Mouse (Mus musculus) limb, embryonic 11.5 days (tissue): ENCODE data around the gene Adgrg2. TPM values are rescaled to one million over a fixed set of nuclear protein-coding genes. Genes with fewer than 3 reads are reported as not detected.
A peak's percentile ranks its signal among the peaks of the same experiment; 100 is the strongest.

ENCODE experiments used
- ATAC-seq: fragments of 200-750 bp; cut with Nextera tagmentation; 2 replicates; pipeline ENCODE4 v1.8.0; 2017; ENCODE audit warnings: low read depth; ENCODE audit not compliant: insufficient number of reproducible peaks, low FRiP score, low TSS enrichment
- DNase-seq: peaks from one replicate; pipeline ENCODE4 v3.0.0-alpha.2; 2015; ENCODE audit warnings: low spot score
- H3K27ac ChIP-seq: fragments of 300-500 bp; sonication (generic); replicated peaks from 2 replicates; pipeline ENCODE4 v1.5.1; 2014; ENCODE audit warnings: low read depth, mild to moderate bottlenecking, low read length
- H3K27me3 ChIP-seq: fragments of 300-500 bp; sonication (generic); 2 replicates; pipeline ENCODE4 v1.6.1; 2014; ENCODE audit warnings: mild to moderate bottlenecking, low read length, mixed read lengths; ENCODE audit not compliant: control insufficient read depth, insufficient read depth
- H3K36me3 ChIP-seq: fragments of 300-500 bp; sonication (generic); 2 replicates; pipeline ENCODE4 v1.6.1; 2014; ENCODE audit warnings: mild to moderate bottlenecking, low read length, moderate library complexity, mixed read lengths; ENCODE audit not compliant: control insufficient read depth, insufficient read depth
- H3K4me1 ChIP-seq: fragments of 300-500 bp; sonication (generic); 2 replicates; pipeline ENCODE4 v1.6.1; 2014; ENCODE audit warnings: low read length, mixed read lengths; ENCODE audit not compliant: control insufficient read depth, insufficient read depth
- H3K4me2 ChIP-seq: fragments of 300-500 bp; sonication (generic); 2 replicates; pipeline ENCODE4 v1.6.1; 2014; ENCODE audit warnings: low read depth, mild to moderate bottlenecking, moderate library complexity; ENCODE audit not compliant: severe bottlenecking
- H3K4me3 ChIP-seq: fragments of 300-500 bp; sonication (generic); 2 replicates; pipeline ENCODE4 v1.5.1; 2014; ENCODE audit warnings: low read depth, low read length
- H3K9ac ChIP-seq: fragments of 300-500 bp; sonication (generic); 2 replicates; pipeline ENCODE4 v1.6.1; 2014; ENCODE audit warnings: mild to moderate bottlenecking, low read length
- H3K9me3 ChIP-seq: fragments of 300-500 bp; sonication (generic); 2 replicates; pipeline ENCODE4 v1.6.1; 2016; ENCODE audit warnings: low read length; ENCODE audit not compliant: control insufficient read depth
- WGBS: fragments of 180-500 bp; shearing (Covaris S2); extraction: QIAGEN DNeasy Blood & Tissue Kit; methylation state at CpG from one replicate; pipeline ENCODE4 v1.1.7; 2014; 5-methylcytosine and 5-hydroxymethylcytosine counted together
- polyA plus RNA-seq: library from polyadenylated mRNA; unstranded; fragments of >200 nt; fragmentation: Nextera tagmentation; extraction: Ambion mirVana; gene quantifications from 2 replicates; pipeline ENCODE4 v1.2.1, GENCODE M21; 2014

Adgrg2 gene
- polyA plus RNA-seq, 1 experiment from 2014 or later: 0.33 TPM

DNA sequence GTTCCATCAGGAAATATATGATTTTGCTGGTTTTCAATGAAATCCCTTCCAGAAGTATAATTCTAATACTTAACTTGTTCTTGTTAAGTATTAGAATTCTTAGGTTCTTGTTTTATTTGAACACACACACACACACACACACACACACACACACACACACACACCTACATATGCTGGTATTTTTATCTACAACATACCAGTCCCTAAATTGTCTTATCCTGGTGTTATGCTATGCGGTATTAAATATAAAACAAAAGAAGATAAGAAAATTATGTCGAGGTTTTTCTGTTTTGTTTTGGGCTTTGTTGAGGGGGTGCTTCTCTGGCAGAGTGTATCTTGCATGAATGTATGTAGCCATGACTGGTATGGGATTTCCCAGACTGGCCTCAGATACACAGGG is 99.3 kb downstream of the Adgrg2 start:
- Histone ChIP-seq H3K9ac (no peak overlapping the region), H3K27ac (no peak overlapping the region), H3K9me3 (no peaks in the 10 kb centered on the region), H3K4me1 (no peaks in the 10 kb centered on the region), H3K36me3 (no peaks in the 10 kb centered on the region), H3K27me3 (peaks cover 7% of the 10 kb centered on the region), H3K4me2 (no peak overlapping the region), H3K4me3 (no peak overlapping the region)
- DNase-seq (no peak), ATAC-seq (no peak)
- WGBS: 78% methylated on average over 2 of the region's 2 CpGs

DNA sequence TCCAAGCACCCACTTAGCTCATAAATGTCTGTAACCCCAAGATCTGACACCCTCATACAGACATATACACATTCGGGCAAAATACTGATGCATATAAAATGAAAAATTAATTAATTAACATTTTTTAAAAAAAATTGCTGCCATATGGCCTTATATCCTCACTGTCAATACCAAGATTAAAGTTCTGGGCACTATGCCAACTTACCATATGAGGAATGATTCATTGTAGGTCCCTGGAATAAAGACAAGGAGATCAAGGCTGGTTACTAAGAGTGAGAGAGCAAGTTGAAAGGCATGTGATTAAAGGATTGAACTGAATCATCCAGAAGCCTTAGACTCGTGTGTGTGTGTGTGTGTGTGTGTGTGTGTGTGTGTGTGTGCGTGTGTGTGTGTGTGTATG is 103.8 kb downstream of the Adgrg2 start:
- H3K4me3 ChIP-seq: no peak overlapping the region
- no peaks in the 10 kb centered on the region for H3K9me3 ChIP-seq
- H3K4me2 ChIP-seq: no peak overlapping the region
- H3K9ac ChIP-seq: no peak overlapping the region
- peaks cover 6% of the 10 kb centered on the region for H3K27me3 ChIP-seq
- no peak overlapping the region for H3K27ac ChIP-seq
- 89% methylated on average over 2 of the region's 3 CpGs for WGBS
- DNase-seq (no peak), ATAC-seq (no peak)
- H3K36me3 ChIP-seq: no peaks in the 10 kb centered on the region
- no peaks in the 10 kb centered on the region for H3K4me1 ChIP-seq

DNA sequence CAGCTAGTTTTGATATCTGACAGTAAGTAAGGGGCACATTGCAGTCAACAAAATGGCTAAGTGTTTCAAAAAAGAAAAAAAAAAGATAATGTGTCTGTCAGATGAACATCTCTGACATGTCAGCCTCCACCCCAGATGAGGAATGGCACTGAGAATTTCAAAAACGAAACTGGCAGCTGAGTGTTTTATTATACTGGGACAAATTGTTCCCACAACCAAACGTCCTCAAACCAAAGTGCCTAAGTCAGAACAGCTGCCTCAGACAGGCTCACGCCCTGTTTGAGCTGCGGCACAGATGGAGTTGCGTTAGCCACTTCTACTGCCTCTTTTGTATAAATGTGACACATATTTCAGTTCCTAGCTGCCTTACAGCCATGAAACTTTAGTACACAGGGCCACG is 104.4 kb downstream of the Adgrg2 start:
- Histone ChIP-seq H3K9me3 (no peaks in the 10 kb centered on the region), H3K4me1 (no peaks in the 10 kb centered on the region), H3K4me2 (no peak overlapping the region), H3K27ac (no peak overlapping the region), H3K27me3 (peaks cover 6% of the 10 kb centered on the region), H3K9ac (no peak overlapping the region), H3K36me3 (no peaks in the 10 kb centered on the region), H3K4me3 (no peak overlapping the region)
- DNase-seq (no peak), ATAC-seq (no peak)
- 65% methylated on average over 6 of the region's 6 CpGs for WGBS

DNA sequence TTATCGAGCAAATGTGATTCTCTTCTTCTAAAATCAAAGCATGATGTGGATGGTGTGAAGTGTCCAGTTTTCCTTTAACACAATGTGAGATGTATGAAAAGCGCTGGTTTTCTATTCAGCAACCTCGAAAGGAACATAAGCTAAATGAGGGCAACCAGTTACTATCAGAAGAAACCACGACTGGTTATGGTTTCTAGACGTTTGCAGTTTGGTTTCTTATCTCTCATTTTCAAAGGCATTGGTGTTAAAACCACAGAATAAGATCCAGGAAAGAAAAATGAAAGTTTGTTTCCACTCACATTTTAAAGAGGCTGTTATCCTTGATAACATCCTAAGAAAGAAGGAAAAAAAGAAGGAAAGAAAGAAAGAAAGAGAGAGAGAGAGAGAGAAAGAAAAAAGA is 106.0 kb downstream of the Adgrg2 start:
- Histone ChIP-seq H3K9ac (no peak overlapping the region), H3K4me1 (no peaks in the 10 kb centered on the region), H3K4me2 (no peak overlapping the region), H3K4me3 (no peak overlapping the region), H3K9me3 (no peaks in the 10 kb centered on the region), H3K27me3 (peaks cover 6% of the 10 kb centered on the region), H3K27ac (no peak overlapping the region), H3K36me3 (no peaks in the 10 kb centered on the region)
- DNase-seq (no peak), ATAC-seq (no peak)
- 77% methylated on average over 5 of the region's 5 CpGs for WGBS

DNA sequence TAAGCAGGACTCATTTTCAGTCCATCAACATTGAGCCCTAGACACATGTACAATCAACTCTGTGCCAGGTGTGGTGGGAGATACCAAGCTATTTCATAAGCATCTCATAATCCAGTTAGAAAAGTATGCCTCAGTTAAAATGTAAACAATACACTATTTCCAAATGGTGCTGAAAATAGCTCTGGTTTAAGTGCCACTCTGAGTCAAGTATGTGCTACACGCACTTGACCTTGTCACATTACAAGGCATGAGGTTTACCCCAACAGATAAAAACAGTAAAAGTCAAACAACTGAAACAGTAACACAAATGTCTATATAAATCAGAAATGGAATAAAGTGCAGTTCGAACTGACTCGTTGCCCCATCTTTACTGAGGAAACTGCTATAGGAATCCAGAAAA is 110.6 kb downstream of the Adgrg2 start:
- Histone ChIP-seq H3K9ac (no peak overlapping the region), H3K4me2 (no peak overlapping the region), H3K36me3 (no peaks in the 10 kb centered on the region), H3K27me3 (0 out of 2 replicates have a peak, but pooled peaks cover 10% of the 10 kb centered on the region), H3K9me3 (no peaks in the 10 kb centered on the region), H3K4me3 (no peak overlapping the region), H3K4me1 (no peaks in the 10 kb centered on the region), H3K27ac (no peak overlapping the region)
- DNase-seq: no peak
- ATAC-seq: no peak
- 85% methylated on average over 3 of the region's 3 CpGs for WGBS

DNA sequence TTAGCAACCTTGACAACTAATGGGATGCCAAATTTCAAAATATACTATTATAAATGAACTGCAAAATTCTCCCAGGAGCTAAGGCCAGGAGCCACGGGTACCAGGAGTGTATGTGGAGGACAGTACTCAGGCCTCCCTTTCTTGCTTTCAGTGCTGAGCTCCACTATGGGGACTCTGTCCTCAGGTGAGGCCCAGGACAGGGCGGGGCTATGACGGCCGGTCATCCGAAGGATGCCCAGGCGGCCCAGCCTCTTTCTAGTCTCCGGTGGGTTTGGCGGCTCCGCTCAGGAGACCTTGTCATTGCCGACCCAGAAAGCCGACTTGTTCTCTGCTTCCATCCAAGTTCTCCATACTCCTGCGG is 111.2 kb downstream of the Adgrg2 start:
- no peaks in the 10 kb centered on the region for H3K36me3 ChIP-seq
- ATAC-seq (peak; percentile 83), DNase-seq (no peak)
- 39% methylated on average over 12 of the region's 12 CpGs for WGBS
- peak overlapping the region; percentile 46 for H3K4me3 ChIP-seq
- peak overlapping the region; percentile 65; the same call in 1 of the 2 replicates for H3K9ac ChIP-seq
- H3K4me1 ChIP-seq: no peaks in the 10 kb centered on the region
- 0 out of 2 replicates have a peak, but pooled peaks cover 8% of the 10 kb centered on the region for H3K27me3 ChIP-seq
- no peak overlapping the region for H3K27ac ChIP-seq
- H3K9me3 ChIP-seq: no peaks in the 10 kb centered on the region
- H3K4me2 ChIP-seq: no peak overlapping the region

DNA sequence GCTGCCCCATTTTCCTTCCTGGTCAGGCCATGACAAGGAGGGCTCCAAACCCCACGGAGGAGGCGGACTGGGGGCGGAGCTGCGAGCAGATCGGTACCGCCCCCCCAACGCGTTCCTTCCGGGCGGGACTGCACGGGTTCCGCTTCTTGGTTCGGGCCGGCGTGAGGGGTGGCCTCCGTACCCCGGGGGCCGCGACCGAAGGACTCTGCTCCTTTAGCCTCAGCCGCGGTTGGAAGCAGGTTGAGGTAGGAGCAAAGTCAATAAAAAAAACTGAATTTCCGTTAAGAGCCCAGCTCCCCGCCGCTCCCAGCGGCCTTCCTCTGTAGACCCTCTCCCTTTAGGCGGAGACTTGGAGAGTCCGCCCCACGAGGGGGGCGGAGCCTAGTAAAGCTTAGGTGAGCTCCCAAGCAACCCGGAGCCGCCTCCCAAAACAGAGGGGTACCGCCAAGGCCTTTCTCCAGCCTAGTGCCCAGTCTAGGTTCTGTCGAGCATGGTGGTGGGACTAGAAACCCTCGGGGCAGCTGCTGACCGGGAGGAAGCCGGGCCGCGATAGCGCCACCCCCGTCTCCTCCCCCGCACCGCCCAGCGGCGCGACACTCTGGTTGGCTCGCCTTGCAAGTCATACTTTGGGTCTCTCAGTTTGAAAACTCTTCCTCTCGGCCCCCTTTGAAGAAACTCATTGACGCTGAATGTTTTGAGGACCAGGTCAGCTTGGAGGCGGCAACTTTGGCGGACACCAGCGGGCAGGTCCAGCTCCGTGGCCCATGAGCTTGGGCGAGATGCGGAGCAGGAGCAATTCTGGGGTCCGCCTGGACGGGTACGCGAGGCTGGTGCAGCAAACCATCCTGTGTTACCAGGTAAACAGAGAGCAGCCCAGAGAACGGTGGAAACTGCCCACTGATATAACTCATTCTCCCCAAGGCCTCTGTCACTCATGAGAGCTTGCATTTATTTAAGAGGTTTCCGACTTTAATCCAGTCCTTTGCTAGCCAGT is 111.9 kb downstream of the Adgrg2 start, which contains the start of gene Phka2:
TSS of gene Phka2 (plus strand) at position 119 of the 994 bp plus-strand sequence.
- 23% methylated on average over 45 of the region's 61 CpGs for WGBS
- H3K4me2 ChIP-seq: peak within 1 kb of the TSS; percentile 37
- H3K27me3 ChIP-seq: 0 out of 2 replicates have a peak, but pooled peaks cover 8% of the 10 kb centered on the region
- H3K9me3 ChIP-seq: no peaks in the 10 kb centered on the region
- peak; percentile 84 for DNase-seq
- peak within 1 kb of the TSS; percentile 46 for H3K4me3 ChIP-seq
- peak; percentile 98 for ATAC-seq
- no peaks in the 10 kb centered on the region for H3K4me1 ChIP-seq
- H3K27ac ChIP-seq: peak within 1 kb of the TSS; percentile 65
- H3K36me3 ChIP-seq: no peaks in the 10 kb centered on the region
- H3K9ac ChIP-seq: peak within 1 kb of the TSS; percentile 65

DNA sequence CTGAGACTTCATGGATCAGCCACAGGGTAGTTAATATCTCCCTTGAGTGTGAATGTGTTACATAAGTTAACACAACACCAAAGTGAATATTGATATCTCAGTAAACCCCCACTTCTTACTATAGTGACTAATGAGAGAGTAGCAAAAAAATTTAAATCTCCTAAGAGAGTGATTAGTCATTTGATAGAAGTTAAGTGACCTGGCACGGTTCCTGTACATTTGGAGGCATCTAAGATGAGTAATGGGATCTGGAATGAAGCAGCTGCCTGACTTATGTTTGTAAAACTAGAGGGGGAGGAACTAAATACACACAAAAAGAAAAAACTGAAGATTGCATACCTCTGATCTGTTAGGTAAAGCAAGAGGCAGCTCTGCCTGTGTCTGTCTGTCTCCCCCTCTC is 118.6 kb downstream of the Adgrg2 start:
- Histone ChIP-seq H3K4me2 (no peak overlapping the region), H3K4me1 (no peaks in the 10 kb centered on the region), H3K27me3 (no peaks in the 10 kb centered on the region), H3K4me3 (no peak overlapping the region), H3K36me3 (no peaks in the 10 kb centered on the region), H3K9me3 (no peaks in the 10 kb centered on the region), H3K9ac (no peak overlapping the region), H3K27ac (no peak overlapping the region)
- no peak for DNase-seq
- no peak for ATAC-seq
- 66% methylated on average over 1 of the region's 1 CpGs for WGBS
